Mouse (Mus musculus): Measurements from ENCODE around the gene Ddx5.

GRCm38 (mm10) chr11:106780590-106781220 lies 8.3 kb downstream of the Ddx5 start:
- TF ChIP-seq CTCF (IDR thresholded peaks at IDR 0.05; ENCODE audit: low read depth) (no peak), EP300 (IDR thresholded peaks at IDR 0.05; ENCODE audit: low read depth) (no peak)

Data from heart, postnatal 0 days (tissue).